Mouse (Mus musculus): Measurements from ENCODE around the gene Dop1b. TPM values are rescaled to one million over a fixed set of nuclear protein-coding genes. Genes with fewer than 3 reads are reported as not detected.

The Dop1b gene
- 31.6 TPM for polyA plus RNA-seq (2015; fragmentation: Illumina TruSeq; extraction: RNeasy Lipid Tissue Mini Kit (QIAGEN cat#74804); ENCODE audit: insufficient read depth, low replicate concordance)

DNA sequence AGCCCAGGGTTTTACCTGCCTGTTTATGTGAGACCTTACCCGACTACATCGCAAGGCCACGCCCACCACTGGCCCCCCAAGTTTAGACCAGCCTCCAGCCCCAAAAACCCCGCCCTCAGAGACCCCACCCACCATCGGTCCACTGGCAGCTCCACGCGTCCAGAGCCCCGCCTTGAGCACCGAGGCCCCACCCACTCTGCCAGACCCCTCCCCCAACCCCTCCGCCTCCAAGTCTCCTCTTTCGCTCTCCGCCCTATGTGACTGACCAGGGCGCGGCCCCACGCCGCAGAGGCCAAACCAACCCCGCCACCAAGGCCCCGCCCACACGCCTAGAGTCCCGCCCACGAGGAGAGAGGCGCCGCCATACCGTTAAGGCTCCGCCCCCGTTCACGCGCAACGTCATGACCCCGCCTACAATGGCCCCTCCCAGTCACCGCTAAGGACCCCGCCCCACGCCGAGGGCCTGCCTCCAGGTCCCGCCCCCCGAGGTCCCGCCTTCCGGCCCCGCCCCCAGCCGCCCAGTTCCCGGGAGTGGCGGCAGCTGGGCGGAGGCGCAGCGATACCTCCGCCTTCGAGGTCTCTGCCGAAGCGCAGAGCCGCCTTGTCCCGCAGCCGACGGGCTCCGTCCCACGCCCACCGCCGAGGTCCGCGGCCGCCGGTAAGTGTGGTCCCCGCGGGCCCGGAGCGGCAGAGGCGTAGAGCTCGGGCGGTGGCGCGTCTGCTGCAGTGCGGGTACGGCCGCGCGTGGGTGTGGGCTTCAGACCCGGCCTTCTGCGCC, at the start of gene Dop1b:
Gene Dop1b, plus strand, starts transcription at position 494 of the 778 bp plus-strand sequence.

GRCm38 (mm10) chr16:93682689-93683507, 28.8 kb upstream of the Dop1b start, which contains the start of gene Cbr3:
Gene Cbr3, plus strand, starts transcription at chr16:93683215.

GRCm38 (mm10) chr16:93831627-93832395, 120.1 kb downstream of the Dop1b start, which contains the start of gene Morc3:
Gene Morc3, plus strand, starts transcription at chr16:93832121.

Other genes with a start within 250 kb of the Dop1b start
- 13.2 TPM for gene Setd4, start 107.8 kb upstream of the Dop1b start, polyA plus RNA-seq (2015; fragmentation: Illumina TruSeq; extraction: RNeasy Lipid Tissue Mini Kit (QIAGEN cat#74804); ENCODE audit: insufficient read depth, low replicate concordance)
- 20.3 TPM for gene Cbr1, start 106.1 kb upstream of the Dop1b start, polyA plus RNA-seq (2015; fragmentation: Illumina TruSeq; extraction: RNeasy Lipid Tissue Mini Kit (QIAGEN cat#74804); ENCODE audit: insufficient read depth, low replicate concordance)
- gene Gm5678, start 83.8 kb upstream of the Dop1b start, polyA plus RNA-seq (2015; fragmentation: Illumina TruSeq; extraction: RNeasy Lipid Tissue Mini Kit (QIAGEN cat#74804); ENCODE audit: insufficient read depth, low replicate concordance) = not detected
- gene Cbr3, start 28.7 kb upstream of the Dop1b start, polyA plus RNA-seq (2015; fragmentation: Illumina TruSeq; extraction: RNeasy Lipid Tissue Mini Kit (QIAGEN cat#74804); ENCODE audit: insufficient read depth, low replicate concordance) = 4.3 TPM
- 121 TPM for gene Morc3, start 120.2 kb downstream of the Dop1b start, polyA plus RNA-seq (2015; fragmentation: Illumina TruSeq; extraction: RNeasy Lipid Tissue Mini Kit (QIAGEN cat#74804); ENCODE audit: insufficient read depth, low replicate concordance)
- 7.7 TPM for gene Chaf1b, start 172.0 kb downstream of the Dop1b start, polyA plus RNA-seq (2015; fragmentation: Illumina TruSeq; extraction: RNeasy Lipid Tissue Mini Kit (QIAGEN cat#74804); ENCODE audit: insufficient read depth, low replicate concordance)